Mouse (Mus musculus): ENCODE results near the gene Atp2c1. TPM values are rescaled to one million over a fixed set of nuclear protein-coding genes. Genes with fewer than 3 reads are reported as not detected.

Atp2c1 gene
- polyA plus RNA-seq, 1 experiment from 2014 or later = 100 TPM

- no peaks in the 10 kb centered on the region for H3K36me3 ChIP-seq
- no peak overlapping the region for H3K9ac ChIP-seq
- H3K27me3 ChIP-seq (replicated peaks) = no peaks in the 10 kb centered on the region
- H3K4me2 ChIP-seq (replicated peaks) = no peak overlapping the region
- no peak overlapping the region for H3K27ac ChIP-seq
- 32% methylated on average over 3 of the region's 3 CpGs for WGBS
- no peak for ATAC-seq (ENCODE audit: low FRiP score, low read depth)
- H3K9me3 ChIP-seq = no peaks in the 10 kb centered on the region
- peaks cover 9% of the 10 kb centered on the region for H3K4me1 ChIP-seq
- H3K4me3 ChIP-seq = no peak overlapping the region
These were observed 5.1 kb downstream of the Atp2c1 start for GRCm38 (mm10) chr9:105522063-105522462.

GRCm38 (mm10) chr9:105520776-105521552, 6.2 kb downstream of the Atp2c1 start:
- Histone ChIP-seq H3K4me2 (replicated peaks) (no peak overlapping the region), H3K27ac (no peak overlapping the region), H3K4me3 (no peak overlapping the region), H3K9me3 (no peaks in the 10 kb centered on the region), H3K9ac (no peak overlapping the region), H3K36me3 (no peaks in the 10 kb centered on the region), H3K4me1 (peaks cover 9% of the 10 kb centered on the region), H3K27me3 (replicated peaks) (no peaks in the 10 kb centered on the region)
- 61% methylated on average over 24 of the region's 24 CpGs for WGBS
- no peak for ATAC-seq (ENCODE audit: low FRiP score, low read depth)

- H3K27ac ChIP-seq = no peak overlapping the region
- no peaks in the 10 kb centered on the region for H3K27me3 ChIP-seq (replicated peaks)
- no peak for ATAC-seq (ENCODE audit: low FRiP score, low read depth)
- H3K4me3 ChIP-seq = no peak overlapping the region
- WGBS = 68% methylated on average over 6 of the region's 6 CpGs
- H3K36me3 ChIP-seq = no peaks in the 10 kb centered on the region
- no peak overlapping the region for H3K9ac ChIP-seq
- H3K4me1 ChIP-seq = peaks cover 6% of the 10 kb centered on the region; the same call in 1 of the 2 replicates
- no peaks in the 10 kb centered on the region for H3K9me3 ChIP-seq
- H3K4me2 ChIP-seq (replicated peaks) = no peak overlapping the region
These were observed 7.7 kb downstream of the Atp2c1 start for GRCm38 (mm10) chr9:105519278-105519883.

- no peak overlapping the region for H3K4me2 ChIP-seq (replicated peaks)
- no peak for ATAC-seq (ENCODE audit: low FRiP score, low read depth)
- no peaks in the 10 kb centered on the region for H3K27me3 ChIP-seq (replicated peaks)
- no peak overlapping the region for H3K4me3 ChIP-seq
- no peaks in the 10 kb centered on the region for H3K9me3 ChIP-seq
- H3K9ac ChIP-seq = no peak overlapping the region
- 90% methylated on average over 5 of the region's 5 CpGs for WGBS
- 0 out of 2 replicates have a peak, but pooled peaks cover 2% of the 10 kb centered on the region for H3K4me1 ChIP-seq
- H3K36me3 ChIP-seq = no peaks in the 10 kb centered on the region
- no peak overlapping the region for H3K27ac ChIP-seq
These were observed 23.4 kb downstream of the Atp2c1 start for GRCm38 (mm10) chr9:105503690-105504089.

GRCm38 (mm10) chr9:105502389-105502788, 24.7 kb downstream of the Atp2c1 start:
- H3K4me1 ChIP-seq = 0 out of 2 replicates have a peak, but pooled peaks cover 2% of the 10 kb centered on the region
- H3K27ac ChIP-seq = no peak overlapping the region
- no peak for ATAC-seq (ENCODE audit: low FRiP score, low read depth)

GRCm38 (mm10) chr9:105495316-105496174, 31.6 kb downstream of the Atp2c1 start:
- no peaks in the 10 kb centered on the region for H3K27me3 ChIP-seq (replicated peaks)
- H3K4me1 ChIP-seq = peaks cover 15% of the 10 kb centered on the region
- peak overlapping the region; percentile 94 for H3K9ac ChIP-seq
- no peaks in the 10 kb centered on the region for H3K9me3 ChIP-seq
- WGBS = 2% methylated on average over 39 of the region's 39 CpGs
- peak; percentile 65 for ATAC-seq (ENCODE audit: low FRiP score, low read depth)
- peak overlapping the region; percentile 91 for H3K4me3 ChIP-seq
- peak overlapping the region; percentile 96 for H3K4me2 ChIP-seq (replicated peaks)
- H3K27ac ChIP-seq = peak overlapping the region; percentile 98
- H3K36me3 ChIP-seq = no peaks in the 10 kb centered on the region

More at GRCm38 (mm10) chr9:105502389-105502788, 24.7 kb downstream of the Atp2c1 start:
- 49% methylated on average over 4 of the region's 4 CpGs for WGBS
- no peaks in the 10 kb centered on the region for H3K27me3 ChIP-seq (replicated peaks)
- no peak overlapping the region for H3K4me2 ChIP-seq (replicated peaks)
- H3K9ac ChIP-seq = no peak overlapping the region
- H3K9me3 ChIP-seq = no peaks in the 10 kb centered on the region
- no peaks in the 10 kb centered on the region for H3K36me3 ChIP-seq
- no peak overlapping the region for H3K4me3 ChIP-seq

- H3K4me1 ChIP-seq = peaks cover 15% of the 10 kb centered on the region
- H3K9me3 ChIP-seq = no peaks in the 10 kb centered on the region
- peak overlapping the region; percentile 96 for H3K4me2 ChIP-seq (replicated peaks)
- H3K27me3 ChIP-seq (replicated peaks) = no peaks in the 10 kb centered on the region
- 1% methylated on average over 53 of the region's 83 CpGs for WGBS
- peak; percentile 98 for ATAC-seq (ENCODE audit: low FRiP score, low read depth)
- H3K27ac ChIP-seq = peak overlapping the region; percentile 98
- H3K9ac ChIP-seq = peak overlapping the region; percentile 94
- H3K4me3 ChIP-seq = peak overlapping the region; percentile 91
- H3K36me3 ChIP-seq = no peaks in the 10 kb centered on the region
These were observed 32.4 kb downstream of the Atp2c1 start for GRCm38 (mm10) chr9:105494553-105495315.

GRCm38 (mm10) chr9:105492744-105493143, 34.4 kb downstream of the Atp2c1 start:
- Histone ChIP-seq H3K4me2 (replicated peaks) (peak overlapping the region; percentile 96), H3K27ac (no peak overlapping the region), H3K9ac (no peak overlapping the region), H3K4me1 (peaks cover 15% of the 10 kb centered on the region), H3K36me3 (peaks cover 8% of the 10 kb centered on the region; the same call in 1 of the 2 replicates), H3K27me3 (replicated peaks) (no peaks in the 10 kb centered on the region), H3K9me3 (no peaks in the 10 kb centered on the region), H3K4me3 (no peak overlapping the region)
- WGBS = 43% methylated on average over 3 of the region's 3 CpGs
- ATAC-seq (ENCODE audit: low FRiP score, low read depth) = no peak

- no peaks in the 10 kb centered on the region for H3K9me3 ChIP-seq
- H3K4me2 ChIP-seq (replicated peaks) = no peak overlapping the region
- H3K9ac ChIP-seq = no peak overlapping the region
- no peak overlapping the region for H3K4me3 ChIP-seq
- WGBS = 80% methylated on average over 5 of the region's 5 CpGs
- no peak for ATAC-seq (ENCODE audit: low FRiP score, low read depth)
- no peak overlapping the region for H3K27ac ChIP-seq
- no peaks in the 10 kb centered on the region for H3K27me3 ChIP-seq (replicated peaks)
- peaks cover 15% of the 10 kb centered on the region; the same call in 1 of the 2 replicates for H3K4me1 ChIP-seq
- peaks cover 8% of the 10 kb centered on the region; the same call in 1 of the 2 replicates for H3K36me3 ChIP-seq
These were observed 38.8 kb downstream of the Atp2c1 start for GRCm38 (mm10) chr9:105488363-105488762.

- Histone ChIP-seq H3K27ac (no peak overlapping the region), H3K9ac (no peak overlapping the region), H3K9me3 (no peaks in the 10 kb centered on the region), H3K36me3 (peaks cover 13% of the 10 kb centered on the region; the same call in 1 of the 2 replicates), H3K4me2 (replicated peaks) (no peak overlapping the region), H3K27me3 (replicated peaks) (no peaks in the 10 kb centered on the region), H3K4me1 (peaks cover 11% of the 10 kb centered on the region; the same call in 1 of the 2 replicates), H3K4me3 (no peak overlapping the region)
- ATAC-seq (ENCODE audit: low FRiP score, low read depth) = no peak
- 83% methylated on average over 5 of the region's 5 CpGs for WGBS
These were observed 42.6 kb downstream of the Atp2c1 start for GRCm38 (mm10) chr9:105484338-105485084.

GRCm38 (mm10) chr9:105483880-105484279, 43.2 kb downstream of the Atp2c1 start:
- Histone ChIP-seq H3K4me2 (replicated peaks) (no peak overlapping the region), H3K4me1 (peaks cover 11% of the 10 kb centered on the region; the same call in 1 of the 2 replicates), H3K9me3 (no peaks in the 10 kb centered on the region), H3K9ac (no peak overlapping the region), H3K4me3 (no peak overlapping the region), H3K36me3 (peaks cover 12% of the 10 kb centered on the region; the same call in 1 of the 2 replicates), H3K27ac (no peak overlapping the region), H3K27me3 (replicated peaks) (no peaks in the 10 kb centered on the region)
- no peak for ATAC-seq (ENCODE audit: low FRiP score, low read depth)
- WGBS = 92% methylated on average over 11 of the region's 11 CpGs

Measured in neural tube, embryonic 12.5 days (tissue).